Mouse (Mus musculus) G1E (cell line): ENCODE measurements around the gene Arfgef3.

Experiments
- CTCF ChIP-seq: IDR thresholded peaks from 2 replicates; pipeline ENCODE4 v1.5.1; 2012; ENCODE audit warnings: low read depth, low read length, inconsistent platforms, mixed read lengths
- GATA2 ChIP-seq: IDR thresholded peaks from 2 replicates; pipeline ENCODE4 v1.6.1; 2012; ENCODE audit warnings: low read depth, low read length, inconsistent platforms, borderline replicate concordance

DNA sequence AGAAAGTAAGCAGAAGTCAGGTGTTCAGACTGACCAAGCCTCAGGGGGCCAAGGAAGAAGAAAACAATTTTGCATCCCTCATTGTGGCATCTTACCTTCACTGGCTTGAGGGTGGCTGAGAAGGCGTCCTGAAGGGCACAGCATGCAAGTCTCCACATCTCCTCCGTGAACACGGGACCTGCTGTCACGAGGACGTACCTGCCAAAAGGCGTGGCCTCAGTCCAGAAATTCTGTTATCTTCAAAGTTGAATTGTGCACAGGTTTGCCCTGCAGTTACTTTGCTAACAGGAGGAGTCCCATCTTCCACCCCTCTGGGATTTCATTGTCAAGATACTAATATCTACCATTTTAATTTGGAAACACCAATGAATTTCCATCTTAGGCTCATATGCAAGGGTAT, 146.1 kb downstream of the Arfgef3 start:
- TF ChIP-seq GATA2 (no peak), CTCF (no peak)
